Mouse (Mus musculus): ENCODE results near the gene Fam53b. TPM values are rescaled to one million over a fixed set of nuclear protein-coding genes. Genes with fewer than 3 reads are reported as not detected.
A peak's percentile ranks its signal among the peaks of the same experiment; 100 is the strongest.

Fam53b gene
- total RNA-seq, 2 experiments from 2014 or later = 29.2 to 34.1 TPM

GRCm38 (mm10) chr7:132724501-132725062, 89.1 kb downstream of the Fam53b start:
- intact Hi-C loops (cut with DNase I) = no loop called here
- DNase-seq = peak in 1 of 2 experiments; percentile 48

GRCm38 (mm10) chr7:132723906-132724305, 89.8 kb downstream of the Fam53b start:
- DNase-seq = peak; percentile 83 to 86
- intact Hi-C loops (cut with DNase I) = no loop called here

- DNase-seq = peak in 1 of 2 experiments; percentile 54
- intact Hi-C loops (cut with DNase I) = no loop called here
These were observed 91.0 kb downstream of the Fam53b start for GRCm38 (mm10) chr7:132722401-132723370.

- no peak for DNase-seq
- intact Hi-C loops (cut with DNase I) = no loop called here
These were observed 93.1 kb downstream of the Fam53b start for GRCm38 (mm10) chr7:132720562-132720961.

- DNase-seq = no peak
- intact Hi-C loops (cut with DNase I) = no loop called here
These were observed 94.1 kb downstream of the Fam53b start for GRCm38 (mm10) chr7:132719570-132719969.

GRCm38 (mm10) chr7:132715259-132715658, 98.4 kb downstream of the Fam53b start:
- intact Hi-C loops (cut with DNase I) = no loop called here
- DNase-seq = no peak

GRCm38 (mm10) chr7:132714236-132714923, 99.3 kb downstream of the Fam53b start:
- intact Hi-C loops (cut with DNase I) = loop anchor here (5.0 kb wide), 3 partner anchors 42 to 98 kb away; partner anchors contain the start of gene Fam53b
- peak; percentile 74 to 80 for DNase-seq

- intact Hi-C loops (cut with DNase I) = loop anchor here (5.0 kb wide), 3 partner anchors 41 to 99 kb away; partner anchors contain the start of gene Fam53b
These were observed 100.1 kb downstream of the Fam53b start for GRCm38 (mm10) chr7:132713483-132714126.

GRCm38 (mm10) chr7:132712956-132713355, 100.7 kb downstream of the Fam53b start:
- intact Hi-C loops (cut with DNase I) = loop anchor here (5.0 kb wide), 3 partner anchors 41 to 99 kb away; partner anchors contain the start of gene Fam53b

More at GRCm38 (mm10) chr7:132713483-132714126, 100.1 kb downstream of the Fam53b start:
- DNase-seq = peak; percentile 67 to 71

GRCm38 (mm10) chr7:132712044-132712708, 101.5 kb downstream of the Fam53b start:
- no peak for DNase-seq
- intact Hi-C loops (cut with DNase I) = loop anchor here (5.0 kb wide), 3 partner anchors 40 to 100 kb away; partner anchors contain the start of gene Fam53b

More at GRCm38 (mm10) chr7:132712956-132713355, 100.7 kb downstream of the Fam53b start:
- no peak for DNase-seq

- intact Hi-C loops (cut with DNase I) = loop anchor here (5.0 kb wide), 3 partner anchors 39 to 101 kb away; partner anchors contain the start of gene Fam53b
- no peak for DNase-seq
These were observed 102.1 kb downstream of the Fam53b start for GRCm38 (mm10) chr7:132711579-132711978.

GRCm38 (mm10) chr7:132705130-132705529, 108.6 kb downstream of the Fam53b start:
- no peak for DNase-seq
- intact Hi-C loops (cut with DNase I) = no loop called here

- intact Hi-C loops (cut with DNase I) = no loop called here
These were observed 109.3 kb downstream of the Fam53b start for GRCm38 (mm10) chr7:132704310-132704875.

GRCm38 (mm10) chr7:132703515-132704309, 110.0 kb downstream of the Fam53b start:
- no peak for DNase-seq
- intact Hi-C loops (cut with DNase I) = no loop called here

More at GRCm38 (mm10) chr7:132704310-132704875, 109.3 kb downstream of the Fam53b start:
- no peak for DNase-seq

GRCm38 (mm10) chr7:132702492-132703070, 111.1 kb downstream of the Fam53b start:
- intact Hi-C loops (cut with DNase I) = no loop called here
- DNase-seq = no peak

GRCm38 (mm10) chr7:132702024-132702423, 111.7 kb downstream of the Fam53b start:
- no peak for DNase-seq

GRCm38 (mm10) chr7:132701412-132701811, 112.3 kb downstream of the Fam53b start:
- intact Hi-C loops (cut with DNase I) = no loop called here
- DNase-seq = no peak

More at GRCm38 (mm10) chr7:132702024-132702423, 111.7 kb downstream of the Fam53b start:
- intact Hi-C loops (cut with DNase I) = no loop called here

- DNase-seq = no peak
- intact Hi-C loops (cut with DNase I) = no loop called here
These were observed 113.6 kb downstream of the Fam53b start for GRCm38 (mm10) chr7:132700107-132700506.
